Mouse (Mus musculus): ENCODE results near the gene Mmp14. TPM values are rescaled to one million over a fixed set of nuclear protein-coding genes. Genes with fewer than 3 reads are reported as not detected.

The Mmp14 gene
- total RNA-seq, 4 experiments from 2014 or later: 8.7 to 14.8 (median 11.9) TPM

DNA sequence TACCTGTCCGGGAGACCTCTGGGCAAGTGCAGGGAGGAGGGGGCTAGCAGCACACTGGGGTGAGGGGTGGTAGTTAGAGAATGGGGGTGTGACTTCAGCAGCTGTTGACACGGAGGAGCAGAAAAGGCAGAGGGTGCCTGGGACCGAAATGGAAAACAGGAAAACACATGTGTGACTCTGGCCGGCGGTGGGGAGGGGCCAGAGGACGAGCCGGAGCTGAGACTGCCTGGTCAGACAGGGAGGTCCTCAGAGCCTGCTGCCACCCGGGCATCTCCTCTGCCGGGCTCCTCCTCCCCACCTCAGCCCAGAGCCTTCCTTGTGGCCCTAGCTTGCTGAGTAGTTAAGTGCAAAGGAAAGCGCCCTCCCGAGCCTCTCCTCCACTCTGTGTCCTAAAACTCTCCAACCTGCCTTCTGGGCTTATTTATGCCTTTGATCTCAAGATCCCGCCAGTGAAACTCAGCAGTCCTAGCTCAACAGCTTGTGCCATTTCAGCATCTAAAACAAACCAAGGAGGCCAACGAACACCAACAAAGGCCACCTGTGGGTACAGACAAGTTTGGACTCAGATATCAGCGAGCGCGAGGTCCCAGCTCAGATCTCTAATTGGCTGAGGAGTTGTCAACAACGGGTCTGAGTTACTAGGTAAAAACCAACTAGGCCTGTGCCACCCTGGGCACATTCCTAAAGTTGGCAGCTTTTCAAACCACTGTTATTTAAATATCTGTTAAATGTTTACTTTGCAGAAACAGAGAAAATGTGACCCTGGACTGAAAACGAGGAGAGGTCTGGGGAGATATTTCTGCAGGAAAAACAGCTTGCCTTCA, 17.3 kb upstream of the Mmp14 start:
- DNase-seq (ENCODE audit: low spot score in 2 of 2): no peak

DNA sequence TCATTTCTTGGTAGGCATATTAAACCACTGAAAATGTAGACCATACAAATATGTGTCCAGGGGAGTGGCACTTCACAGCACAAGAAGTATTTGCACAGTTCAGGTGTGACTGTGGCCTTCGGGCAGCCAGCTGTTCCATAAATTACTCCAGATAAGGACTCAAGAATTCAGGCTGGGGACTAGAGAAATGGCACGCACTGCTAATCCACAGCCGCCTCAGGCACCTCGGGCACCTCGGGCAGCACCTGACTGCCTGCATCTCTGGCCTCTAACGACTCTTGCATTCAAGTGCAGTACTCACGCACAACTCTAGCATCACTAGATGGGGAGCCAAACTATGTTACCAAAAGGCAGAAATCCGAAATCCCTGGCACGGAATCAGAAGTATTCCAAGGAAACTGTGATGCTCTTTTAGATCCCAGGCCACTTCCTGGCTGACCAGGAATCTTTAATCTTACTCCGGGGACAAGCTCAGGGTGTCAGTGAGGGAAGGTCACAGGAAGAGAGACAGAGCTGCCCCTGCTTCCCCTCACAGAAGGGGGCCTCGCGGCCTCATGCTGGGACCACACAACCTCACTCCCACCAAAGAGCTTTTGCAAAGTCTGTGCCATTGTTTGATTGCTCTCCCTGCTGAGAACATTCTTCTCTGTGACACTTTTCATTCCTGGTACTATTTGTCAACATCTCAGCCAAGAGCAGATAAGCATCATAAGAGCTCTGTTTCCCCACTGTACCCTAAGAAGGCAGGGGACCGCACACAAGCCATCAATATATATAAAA, 16.0 kb upstream of the Mmp14 start:
- no peak for DNase-seq (ENCODE audit: low spot score in 2 of 2)

DNA sequence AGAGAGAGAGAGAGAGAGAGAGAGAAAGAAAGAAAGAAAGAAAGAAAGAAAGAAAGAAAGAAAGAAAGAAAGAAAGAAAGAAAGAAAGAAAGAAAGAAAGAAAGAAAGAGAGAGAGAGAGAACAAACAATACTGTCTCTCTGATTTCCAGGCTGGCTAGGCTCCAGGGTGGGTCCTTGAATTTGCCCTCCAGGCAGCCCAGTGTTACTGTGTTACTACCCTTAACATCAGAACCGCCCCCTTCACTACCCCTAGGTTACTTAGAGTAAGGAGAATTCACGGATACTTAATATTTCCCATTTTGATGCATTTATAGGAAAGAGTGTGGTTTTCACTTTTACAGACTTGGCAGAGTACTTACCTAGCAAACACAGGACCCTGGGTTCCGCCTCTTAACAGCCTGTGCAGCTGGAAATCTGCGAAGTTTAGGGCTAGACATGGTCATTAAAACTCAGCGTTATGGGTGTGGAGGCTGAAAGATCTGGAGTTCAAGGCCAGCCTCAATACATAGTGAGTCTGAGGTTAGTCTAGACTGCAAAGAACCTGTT, 15.1 kb upstream of the Mmp14 start:
- no peak for DNase-seq (ENCODE audit: low spot score in 2 of 2)

DNA sequence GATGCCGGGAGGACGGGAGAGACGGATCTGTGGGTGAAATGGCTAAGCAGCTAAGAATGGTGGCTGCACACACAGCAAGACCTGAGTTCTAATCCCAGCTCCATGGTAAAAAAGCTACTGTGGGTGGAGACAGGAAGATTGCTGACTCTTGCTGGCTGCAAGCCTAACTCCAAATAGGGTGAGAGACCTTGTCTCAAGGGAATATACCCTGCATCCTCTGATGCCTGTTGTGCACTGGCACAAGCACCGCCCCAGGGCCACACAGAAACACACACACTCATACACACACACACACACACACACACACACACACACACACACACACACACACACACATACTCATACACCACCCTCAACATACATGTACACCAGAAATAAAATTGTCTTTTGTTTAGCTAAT, 14.6 kb upstream of the Mmp14 start:
- no peak for DNase-seq (ENCODE audit: low spot score in 2 of 2)

DNA sequence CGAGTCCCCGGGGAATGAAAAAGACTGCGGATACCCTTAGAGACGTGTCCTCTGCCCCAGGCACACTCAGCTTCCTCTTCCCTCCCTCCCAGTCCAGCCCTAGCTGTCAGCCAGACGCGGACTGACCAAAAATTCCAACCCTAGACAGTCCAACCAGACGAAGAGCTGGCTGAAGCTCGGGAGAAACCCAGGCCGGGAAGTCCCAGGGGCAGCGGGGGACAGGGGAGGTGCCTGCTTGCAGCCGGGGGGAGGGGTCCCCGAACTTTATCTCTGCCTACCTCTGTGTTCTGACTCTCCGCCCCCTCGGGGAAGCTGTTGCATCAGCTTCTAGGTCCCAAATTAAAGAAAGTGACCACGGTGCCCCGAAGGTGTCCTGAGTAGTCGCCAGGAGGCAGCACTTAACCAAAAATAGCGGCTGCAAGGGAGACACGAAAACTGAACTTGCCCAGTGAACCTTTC, 13.8 kb upstream of the Mmp14 start, which contains the start of gene Slc7a7:
Slc7a7 (minus strand) TSS at position 158 of the 459 bp plus-strand sequence.
- DNase-seq (ENCODE audit: low spot score in 2 of 2): no peak

DNA sequence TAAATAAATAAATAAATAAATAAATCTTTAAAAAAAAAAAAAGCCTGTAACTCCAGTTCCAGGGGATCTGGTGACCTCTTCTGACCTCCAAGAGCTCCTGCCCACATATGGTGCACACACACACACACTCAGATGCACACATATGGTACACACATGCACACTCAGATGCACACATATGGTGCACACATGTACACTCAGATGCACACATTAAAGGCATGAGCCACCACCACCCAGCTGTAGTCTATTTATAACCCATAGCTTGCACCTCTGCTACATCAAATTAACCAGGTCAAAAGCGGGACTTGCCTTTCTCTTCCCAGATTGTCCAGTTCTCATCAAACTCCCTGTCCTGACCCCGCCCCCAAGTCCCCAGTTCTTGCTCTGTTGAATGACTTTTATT, 10.4 kb upstream of the Mmp14 start:
- DNase-seq (ENCODE audit: low spot score in 2 of 2): no peak

DNA sequence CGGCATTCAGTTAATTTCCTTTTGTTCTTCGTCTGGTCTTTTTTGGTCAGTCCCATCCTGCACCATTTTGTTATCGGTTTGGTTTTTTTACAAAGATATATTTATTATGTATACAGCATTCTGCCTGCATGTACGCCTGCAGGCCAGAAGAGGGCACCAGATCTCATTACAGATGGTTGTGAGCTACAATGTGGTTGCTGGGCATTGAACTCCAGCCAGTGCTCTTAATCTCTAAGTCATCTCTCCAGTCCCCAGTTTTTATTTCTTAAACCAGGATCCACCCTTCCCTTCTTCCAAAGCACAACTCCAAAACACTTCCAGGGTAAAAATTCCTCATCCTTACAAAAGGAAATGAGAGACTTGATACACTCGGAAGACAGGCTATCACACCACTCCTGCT, 8.0 kb upstream of the Mmp14 start:
- DNase-seq (ENCODE audit: low spot score in 2 of 2): no peak

DNA sequence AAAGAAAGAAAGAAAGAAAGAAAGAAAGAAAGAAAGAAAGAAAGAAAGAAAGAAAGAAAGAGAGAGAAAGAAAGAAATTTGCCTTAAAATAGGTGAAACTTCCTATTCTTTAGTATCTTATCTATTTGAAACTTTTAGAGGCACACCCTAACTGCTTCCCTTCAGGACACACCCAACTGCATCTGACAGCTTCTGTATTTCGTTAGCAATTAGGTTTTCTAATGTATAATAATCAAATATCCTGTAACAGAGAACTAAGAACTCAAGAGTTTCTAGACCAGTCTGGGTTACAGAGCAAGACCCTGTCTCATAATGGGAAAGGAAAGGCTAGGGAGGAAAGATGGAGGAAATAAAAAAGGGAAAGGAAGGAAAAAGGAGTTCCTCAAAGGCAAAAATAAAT, 6.8 kb upstream of the Mmp14 start:
- no peak for DNase-seq (ENCODE audit: low spot score in 2 of 2)

DNA sequence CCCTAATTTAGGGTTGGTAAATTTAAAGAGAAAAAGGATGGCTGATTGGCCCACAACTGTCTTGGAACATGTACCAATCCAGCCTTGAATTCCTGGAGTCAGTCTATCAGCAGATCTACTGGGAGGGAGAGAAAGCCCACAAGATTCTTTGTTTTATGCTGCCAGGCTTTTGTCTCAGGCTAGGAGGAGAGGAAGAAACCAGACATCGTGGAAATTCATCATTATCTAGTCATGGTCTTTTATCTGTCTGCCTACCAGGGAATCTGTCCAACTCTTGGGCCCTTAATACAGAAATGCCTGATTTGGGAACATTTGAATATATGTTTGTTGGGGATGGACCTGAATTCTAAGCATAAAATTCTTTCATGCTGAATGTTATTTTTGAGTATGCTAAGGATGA, 5.9 kb upstream of the Mmp14 start:
- DNase-seq (ENCODE audit: low spot score in 2 of 2): no peak

DNA sequence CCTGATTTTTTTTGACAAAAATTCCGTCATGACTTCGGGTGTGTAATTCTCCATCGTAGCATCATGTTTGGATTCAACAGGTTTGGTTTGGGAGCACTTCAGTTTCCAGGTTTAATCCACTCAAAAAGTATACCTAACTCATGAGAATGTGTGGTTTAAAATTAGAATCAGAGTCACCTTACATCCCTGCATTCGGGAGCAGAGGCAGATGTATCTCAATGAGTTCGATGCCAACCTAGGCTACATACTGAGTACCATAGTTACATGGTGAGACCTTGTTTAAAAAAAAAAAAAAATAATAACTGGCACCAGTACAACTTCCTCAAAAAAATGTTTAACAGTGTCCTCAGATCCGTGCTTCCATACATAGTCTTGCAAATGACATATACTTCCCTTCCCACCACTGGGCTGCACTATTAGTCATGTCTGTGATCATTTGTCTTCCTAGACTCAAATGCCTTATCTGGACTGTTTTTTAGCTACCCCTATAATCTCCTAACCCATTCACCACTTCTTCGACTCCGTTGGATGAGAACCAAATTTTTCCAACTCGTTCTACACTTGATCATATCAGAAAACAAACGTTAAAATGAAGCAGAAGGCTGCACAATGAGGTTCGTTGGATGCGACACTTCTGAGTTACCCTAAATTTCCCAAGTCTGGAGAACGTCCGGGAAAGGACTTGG, 5.3 kb upstream of the Mmp14 start:
- DNase-seq (ENCODE audit: low spot score in 2 of 2): no peak

DNA sequence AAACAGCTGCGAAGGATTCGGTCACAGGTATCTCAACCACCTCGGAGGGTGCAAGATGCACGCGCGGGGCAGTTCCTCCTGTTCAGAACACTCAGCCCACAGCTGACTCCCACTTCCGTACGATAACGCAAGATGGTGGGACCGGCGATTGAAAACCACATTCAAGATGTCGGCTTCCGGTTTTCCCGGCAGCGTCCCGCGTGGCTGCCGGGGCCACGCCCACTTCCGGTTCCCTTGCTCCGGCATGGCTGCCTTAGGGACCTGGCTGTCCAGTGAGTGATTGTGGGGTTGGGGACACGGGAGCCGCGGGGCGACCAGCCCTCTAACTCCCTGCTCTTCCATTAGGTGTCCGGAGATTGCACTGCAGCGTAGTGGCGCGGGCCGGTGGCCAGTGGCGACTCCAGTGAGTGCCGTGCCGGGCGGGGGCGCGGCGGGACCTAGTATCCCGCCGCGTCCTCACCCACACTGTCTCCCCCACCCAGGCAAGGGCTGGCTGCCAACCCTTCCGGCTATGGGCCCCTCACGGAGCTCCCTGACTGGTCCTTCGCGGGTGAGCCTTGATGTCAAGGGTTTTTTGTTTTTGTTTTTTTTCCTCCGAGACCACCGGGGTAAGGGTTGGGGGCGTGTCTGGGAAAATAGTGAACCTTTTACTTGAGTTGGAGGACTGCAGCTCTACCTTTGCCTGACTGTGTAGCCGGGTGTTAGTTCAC, 4.6 kb upstream of the Mmp14 start, which contains the start of gene Mrpl52:
Mrpl52 (plus strand) TSS at position 221 of the 710 bp plus-strand sequence.
- peak; percentile 86 to 88 for DNase-seq (ENCODE audit: low spot score in 2 of 2)

DNA sequence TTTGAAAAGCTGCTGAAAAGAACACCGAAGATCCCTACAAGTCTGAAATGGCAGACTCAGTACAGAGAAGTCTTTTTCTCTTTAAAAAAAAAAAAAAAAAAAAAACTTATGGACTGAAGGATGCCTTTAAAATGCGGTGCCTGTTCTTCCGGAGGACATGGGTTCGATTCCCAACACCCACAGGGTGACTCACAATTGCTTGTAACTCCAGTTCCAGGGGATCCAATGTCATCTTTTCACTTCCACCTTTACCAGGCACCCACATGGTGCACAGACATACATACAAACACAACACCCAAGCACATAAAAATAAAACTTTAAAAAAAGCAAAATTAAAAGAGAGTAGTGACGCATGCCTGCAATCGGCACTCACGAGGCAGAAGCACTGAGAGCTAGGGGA, 3.7 kb upstream of the Mmp14 start:
- DNase-seq (ENCODE audit: low spot score in 2 of 2): no peak

DNA sequence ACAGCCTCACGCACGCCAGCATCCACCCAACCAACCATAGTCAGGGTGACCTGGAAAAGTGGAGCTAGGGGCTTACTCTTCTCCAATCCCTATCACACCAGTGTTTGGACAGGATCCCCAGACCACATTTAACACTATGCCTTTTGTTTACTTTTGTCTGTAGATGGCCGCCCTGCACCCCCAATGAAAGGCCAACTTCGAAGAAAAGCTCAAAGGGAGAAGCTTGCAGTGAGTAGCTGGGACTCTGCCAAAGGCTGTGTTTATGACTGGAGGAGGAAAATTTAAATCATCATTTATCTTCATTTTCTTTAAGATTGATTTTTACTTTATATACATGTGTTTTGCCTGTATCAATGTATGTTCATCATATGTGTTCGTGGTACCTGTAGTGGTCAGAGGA, 3.0 kb upstream of the Mmp14 start:
- no peak for DNase-seq (ENCODE audit: low spot score in 2 of 2)

DNA sequence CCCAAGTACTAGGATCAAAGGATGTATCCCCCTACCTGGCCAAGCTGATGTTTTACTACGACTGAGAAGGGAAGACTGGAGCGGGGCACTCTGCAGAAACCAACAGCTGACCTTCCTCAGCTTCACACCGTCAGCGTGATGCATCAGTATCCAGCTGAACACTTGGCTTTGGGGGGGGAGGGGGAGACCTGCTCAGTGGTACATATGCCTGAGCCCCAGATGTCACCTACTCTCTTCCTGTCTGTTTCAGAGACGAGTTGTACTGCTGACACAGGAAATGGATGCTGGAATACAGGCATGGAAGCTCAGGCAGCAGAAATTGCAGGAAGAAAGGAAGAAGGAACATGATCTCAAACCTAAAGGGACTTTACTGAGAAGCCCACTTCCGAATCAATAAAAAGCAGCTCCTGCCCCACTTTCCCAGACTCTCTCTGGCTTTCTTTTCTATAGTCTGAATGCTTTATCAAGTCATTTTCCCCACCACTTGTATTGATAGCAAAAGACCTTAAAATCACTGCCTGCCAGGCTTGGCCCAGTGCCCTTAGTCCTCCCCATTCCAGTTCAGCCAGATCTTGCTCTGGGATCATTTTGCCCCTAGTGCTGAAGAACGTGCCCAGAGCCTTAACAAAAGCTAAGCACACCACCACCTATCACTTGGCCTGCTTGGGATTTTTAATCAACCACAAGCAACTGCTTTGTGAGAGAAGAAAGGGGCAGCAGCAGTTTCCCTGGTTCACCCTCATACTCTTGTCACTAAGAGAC, 1.9 kb upstream of the Mmp14 start:
- DNase-seq (ENCODE audit: low spot score in 2 of 2): no peak

DNA sequence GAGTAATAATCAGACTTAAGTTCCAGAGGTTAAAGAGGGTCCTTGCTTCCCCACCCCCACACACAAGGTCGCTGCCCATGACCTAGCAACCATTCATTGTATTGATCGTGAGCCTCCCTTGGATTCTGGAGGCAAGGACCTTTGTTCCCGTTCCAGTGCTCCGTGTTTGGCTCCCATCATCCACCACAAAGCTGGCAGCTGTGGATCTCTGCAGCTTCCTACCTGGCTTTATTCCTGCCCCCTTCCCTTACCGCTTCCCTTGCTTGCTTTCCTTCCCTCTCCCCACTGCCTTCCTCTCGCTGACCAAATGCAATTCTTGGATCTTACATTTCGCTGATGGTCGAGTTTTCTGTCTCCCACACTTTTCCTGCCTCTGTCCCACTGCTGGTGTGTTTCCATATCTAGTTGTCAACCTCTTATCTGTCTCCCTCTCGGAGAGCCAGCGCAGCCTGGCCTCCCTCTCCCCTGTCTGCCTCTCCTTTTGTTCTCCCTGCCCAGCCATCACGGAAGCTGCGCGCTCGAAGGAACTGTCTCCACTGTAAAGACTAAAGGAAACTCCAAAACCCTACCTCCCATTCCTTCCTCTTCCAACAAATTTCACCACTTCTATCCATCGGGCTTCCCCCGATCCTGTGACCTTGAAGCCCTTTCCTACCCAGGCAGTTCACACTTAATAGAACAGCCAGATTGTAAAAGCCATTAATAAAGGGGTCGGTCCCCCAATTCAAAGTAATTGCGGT, 836 bp upstream of the Mmp14 start:
- DNase-seq (ENCODE audit: low spot score in 2 of 2): no peak

DNA sequence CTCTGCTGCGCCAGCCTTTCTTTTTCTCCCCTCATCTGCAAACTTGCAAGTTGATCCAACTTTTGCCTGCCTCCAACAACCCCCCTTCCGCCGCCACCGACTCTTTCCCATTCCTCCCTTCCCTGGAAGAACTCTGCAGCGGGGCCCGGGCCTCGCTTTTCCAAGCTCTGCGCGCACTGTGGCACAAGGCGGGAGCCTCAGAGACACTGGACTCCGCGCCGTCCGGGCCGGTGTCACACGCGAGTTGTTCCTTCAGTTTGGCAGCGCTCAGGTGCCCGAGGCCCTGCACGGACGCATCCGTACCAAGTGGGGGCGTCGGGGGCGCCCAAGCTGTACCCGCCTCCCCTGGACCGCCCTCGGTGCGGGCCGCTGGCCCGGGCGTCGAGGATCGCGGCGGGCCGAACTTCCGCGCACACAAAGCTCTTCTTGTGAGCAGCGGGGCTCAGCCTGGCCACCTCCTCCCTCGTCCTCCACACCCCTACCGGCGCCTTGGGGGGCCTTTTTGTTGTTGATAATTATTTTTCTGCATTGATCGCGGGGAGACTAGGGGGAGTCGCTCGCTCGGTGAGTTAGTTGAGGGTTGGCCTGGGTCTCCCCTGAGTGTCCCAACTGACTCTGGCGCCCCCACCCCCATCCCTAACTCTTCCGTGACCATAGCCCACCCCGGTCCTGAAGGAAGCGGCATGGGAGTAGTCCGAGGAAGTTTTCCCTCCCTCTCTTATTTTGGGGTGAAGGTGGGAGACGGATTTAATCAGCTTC, 845 bp downstream of the Mmp14 start:
- DNase-seq (ENCODE audit: low spot score in 2 of 2): no peak

DNA sequence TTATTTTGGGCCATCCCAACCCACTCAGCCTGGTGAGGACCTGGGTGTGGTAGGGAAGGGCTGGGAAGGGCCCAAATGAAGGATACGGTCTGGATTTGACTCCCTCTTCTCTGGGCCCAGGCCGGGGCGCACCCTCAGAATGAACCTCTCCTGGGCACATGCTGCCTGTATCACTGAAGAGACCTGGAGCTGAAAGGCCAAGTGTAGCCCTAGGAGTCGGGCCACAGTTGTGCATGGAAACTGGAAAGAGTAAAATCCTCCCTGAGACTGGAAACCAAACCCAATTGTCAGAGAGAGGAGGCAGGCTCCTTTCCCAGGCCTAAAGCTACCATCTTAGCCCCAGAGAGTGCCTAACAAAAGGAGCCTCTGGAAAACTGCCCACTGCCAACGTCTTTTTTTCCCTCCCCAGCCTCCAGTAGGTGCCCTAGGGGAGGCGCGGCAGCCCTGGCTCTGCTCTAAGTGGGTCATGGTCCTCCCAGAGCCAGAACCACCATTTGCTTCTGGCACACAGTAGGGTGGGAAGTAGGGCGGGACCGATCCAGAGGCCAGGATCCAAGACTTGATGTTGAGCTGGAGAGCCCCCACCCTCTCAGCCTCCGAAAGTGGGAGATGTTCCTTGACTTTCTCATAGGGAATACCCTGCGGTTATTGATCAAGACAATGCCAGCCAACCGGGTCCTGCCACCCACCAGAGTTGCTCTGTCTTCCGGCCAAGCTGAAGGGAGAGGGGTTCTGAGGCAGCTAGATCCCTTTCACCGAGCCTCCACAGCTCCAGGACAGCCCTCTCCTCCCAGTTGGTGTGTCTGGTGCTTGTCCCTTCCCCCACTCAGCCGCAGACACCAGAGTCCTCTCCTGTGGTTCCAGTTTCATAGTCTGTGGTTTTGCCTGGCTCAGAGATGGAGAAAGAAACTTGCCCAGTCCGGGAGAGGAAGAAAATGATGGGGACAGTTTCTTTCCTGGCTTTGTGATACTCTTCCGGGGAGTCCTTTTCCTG, 1.7 kb downstream of the Mmp14 start:
- no peak for DNase-seq (ENCODE audit: low spot score in 2 of 2)

Data from left cerebral cortex, adult 8-10 months (tissue).